Mouse (Mus musculus) E14TG2a.4 (cell line): ENCODE measurements at regions not wholly inside any gene's neighbourhood (a gene's known extent, or its start where the extent isn't known, plus 50 kb on each side); places are given as distances from the start of the nearest gene placed in this dataset.

Source experiments
- H3K27me3 ChIP-seq: 2 replicates; pipeline ENCODE4 v1.6.1; 2014; ENCODE audit warnings: low read length, control low read depth; ENCODE audit not compliant: insufficient read depth
- H3K36me3 ChIP-seq: 2 replicates; pipeline ENCODE4 v1.6.1; 2014; ENCODE audit warnings: low read length, control low read depth; ENCODE audit not compliant: insufficient read depth
- H3K4me1 ChIP-seq: replicated peaks from 2 replicates; pipeline ENCODE4 v1.6.1; 2014; ENCODE audit warnings: low read depth, low read length, control low read depth
- H3K4me3 ChIP-seq: replicated peaks from 2 replicates; pipeline ENCODE4 v1.5.1; 2014; ENCODE audit warnings: mild to moderate bottlenecking, low read length
- H3K9me3 ChIP-seq: 2 replicates; pipeline ENCODE4 v1.6.1; 2014; ENCODE audit warnings: low read length, control low read depth
- CTCF ChIP-seq: conservative IDR thresholded peaks from 2 replicates; pipeline ENCODE4 v1.5.1; 2014; ENCODE audit warnings: low read length
- NANOG ChIP-seq: IDR thresholded peaks from 2 replicates; pipeline ENCODE4 v1.6.1; 2014; ENCODE audit warnings: borderline replicate concordance, low read length, mixed read lengths
- POU5F1 ChIP-seq: IDR thresholded peaks from 2 replicates; pipeline ENCODE4 v1.6.1; 2014; ENCODE audit warnings: low read length, borderline replicate concordance

DNA sequence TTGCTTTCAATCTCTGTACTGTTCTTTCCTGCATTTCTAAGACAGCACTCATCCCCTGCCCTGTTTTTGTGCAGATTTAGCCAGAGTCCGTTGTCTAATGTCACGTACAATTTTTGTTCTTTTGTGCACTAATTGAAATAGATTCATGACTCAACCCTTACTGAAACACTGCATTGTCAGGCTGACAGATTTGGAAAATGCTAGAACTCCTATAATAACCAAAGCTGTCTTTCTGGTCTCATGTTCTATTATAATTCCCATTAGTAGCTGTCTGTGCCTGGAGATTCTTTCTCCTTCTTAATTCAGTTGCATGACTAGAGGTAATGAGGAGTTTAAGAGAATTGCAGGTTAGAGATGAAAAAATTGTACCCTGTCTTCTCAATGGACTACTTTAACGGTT is 158.6 kb downstream of the Edn1 start:
- Histone ChIP-seq H3K36me3 (no peaks in the 10 kb centered on the region), H3K9me3 (no peaks in the 10 kb centered on the region), H3K27me3 (no peaks in the 10 kb centered on the region), H3K4me3 (no peak overlapping the region), H3K4me1 (no peaks in the 10 kb centered on the region)
- no peak for TF ChIP-seq NANOG
- TF ChIP-seq CTCF = no peak
- no peak for TF ChIP-seq POU5F1

DNA sequence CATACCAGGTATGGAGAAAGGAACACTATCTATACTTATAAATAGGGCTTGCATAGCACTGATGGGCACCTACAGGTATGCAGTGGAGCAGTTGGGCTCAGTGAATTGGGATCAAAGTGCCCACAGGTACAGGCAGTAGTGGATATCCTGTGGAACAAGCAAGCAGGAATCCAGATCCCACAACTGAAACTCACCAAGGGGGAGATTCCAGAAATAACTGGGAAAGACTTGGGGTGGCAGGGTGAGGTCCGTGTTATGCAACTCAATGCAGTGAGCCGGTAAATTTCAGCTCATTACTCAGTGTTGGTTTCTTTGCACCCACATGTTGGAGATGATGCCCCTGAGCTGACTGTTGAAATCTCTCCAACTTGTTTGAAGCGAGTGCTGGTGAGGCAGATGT is 177.5 kb downstream of the Edn1 start:
- TF ChIP-seq NANOG = no peak
- H3K9me3 ChIP-seq = 0 out of 2 replicates have a peak, but pooled peaks cover 4% of the 10 kb centered on the region
- no peaks in the 10 kb centered on the region for H3K36me3 ChIP-seq
- no peaks in the 10 kb centered on the region for H3K4me1 ChIP-seq
- 0 out of 2 replicates have a peak, but pooled peaks cover 4% of the 10 kb centered on the region for H3K27me3 ChIP-seq
- H3K4me3 ChIP-seq = no peak overlapping the region

DNA sequence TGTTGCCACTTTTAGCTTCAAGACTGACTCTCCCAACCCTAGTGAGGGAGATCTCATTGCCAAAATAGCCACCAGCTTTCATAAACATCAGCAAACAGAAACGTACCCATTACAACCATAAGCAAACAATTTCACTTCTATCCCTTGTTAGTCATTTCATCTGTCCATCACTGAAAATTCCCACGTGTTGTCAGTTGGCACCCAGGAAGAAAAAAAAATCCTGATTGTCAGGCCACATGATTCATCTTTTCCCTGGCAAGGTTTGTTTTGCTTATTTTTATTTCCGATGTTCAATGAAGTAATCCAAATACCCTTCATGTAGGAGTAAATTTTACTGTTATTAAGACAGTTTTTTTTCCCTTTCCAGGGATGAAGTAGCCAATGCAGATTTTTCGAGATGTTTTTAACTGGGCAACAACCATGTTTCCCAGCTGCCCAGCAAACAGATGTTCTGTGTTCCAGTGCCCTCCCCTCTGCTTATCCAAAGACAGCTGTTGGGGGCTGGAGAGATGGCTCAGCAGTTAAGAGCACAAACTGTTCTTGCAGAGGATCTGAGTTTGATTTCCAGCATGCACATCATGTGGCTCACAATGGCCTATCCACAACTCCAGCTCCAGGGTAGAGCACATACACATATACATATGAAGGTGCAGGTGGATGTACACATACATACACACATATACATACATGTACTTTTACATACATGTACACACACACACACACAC is 189.3 kb upstream of the Phactr1 start:
- H3K36me3 ChIP-seq = no peaks in the 10 kb centered on the region
- no peaks in the 10 kb centered on the region for H3K9me3 ChIP-seq
- no peaks in the 10 kb centered on the region for H3K4me1 ChIP-seq
- H3K4me3 ChIP-seq = no peak overlapping the region
- no peaks in the 10 kb centered on the region; the same call in 1 of the 2 replicates for H3K27me3 ChIP-seq
- no peak for TF ChIP-seq POU5F1
- no peak for TF ChIP-seq CTCF
- TF ChIP-seq NANOG = no peak

DNA sequence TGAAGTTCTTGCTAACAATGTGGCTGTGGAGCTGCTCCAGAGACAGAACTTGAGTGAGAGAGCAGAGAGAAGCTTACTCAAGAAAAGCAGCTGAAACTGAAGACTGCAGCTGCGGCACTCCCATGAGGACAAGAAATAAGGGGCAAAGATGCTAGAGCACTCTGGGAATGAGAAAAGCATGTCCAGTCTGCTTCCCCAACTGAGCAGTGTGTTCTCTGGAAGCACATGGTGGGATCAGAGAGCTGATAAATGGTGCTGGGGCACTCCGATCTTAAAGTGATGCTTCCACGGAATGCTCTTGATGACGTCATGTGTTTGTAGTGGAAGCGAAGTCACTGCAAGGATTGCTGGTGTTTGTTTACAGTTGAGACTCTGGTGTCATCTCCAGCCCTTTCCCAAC is 186.1 kb upstream of the Phactr1 start:
- no peaks in the 10 kb centered on the region for H3K4me1 ChIP-seq
- TF ChIP-seq POU5F1 (no peak), NANOG (no peak), CTCF (no peak)
- H3K9me3 ChIP-seq = no peaks in the 10 kb centered on the region
- no peaks in the 10 kb centered on the region; the same call in 1 of the 2 replicates for H3K27me3 ChIP-seq
- H3K36me3 ChIP-seq = no peaks in the 10 kb centered on the region
- no peak overlapping the region for H3K4me3 ChIP-seq

DNA sequence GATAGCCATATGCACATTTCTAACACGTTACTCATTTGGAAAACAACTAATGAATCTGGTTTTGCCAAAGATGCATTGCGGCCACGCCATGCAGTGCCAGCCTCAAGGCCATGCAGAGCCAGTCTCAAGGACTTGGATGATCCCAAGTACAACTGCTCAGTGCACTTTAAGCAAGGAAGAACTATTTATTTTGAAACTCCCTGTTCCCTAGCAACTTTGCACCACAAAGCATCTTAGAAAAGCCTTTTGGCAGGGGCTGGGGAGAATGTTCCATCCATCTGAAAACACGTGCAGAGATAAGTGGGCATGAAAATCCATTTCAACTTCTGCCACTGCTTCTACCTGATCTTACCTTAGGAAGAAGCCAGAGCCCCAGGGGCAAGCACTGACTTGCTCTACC is 182.1 kb upstream of the Phactr1 start:
- Histone ChIP-seq H3K27me3 (no peaks in the 10 kb centered on the region; the same call in 1 of the 2 replicates), H3K4me3 (no peak overlapping the region), H3K4me1 (no peaks in the 10 kb centered on the region), H3K36me3 (no peaks in the 10 kb centered on the region), H3K9me3 (no peaks in the 10 kb centered on the region)
- no peak for TF ChIP-seq CTCF
- no peak for TF ChIP-seq NANOG
- no peak for TF ChIP-seq POU5F1

DNA sequence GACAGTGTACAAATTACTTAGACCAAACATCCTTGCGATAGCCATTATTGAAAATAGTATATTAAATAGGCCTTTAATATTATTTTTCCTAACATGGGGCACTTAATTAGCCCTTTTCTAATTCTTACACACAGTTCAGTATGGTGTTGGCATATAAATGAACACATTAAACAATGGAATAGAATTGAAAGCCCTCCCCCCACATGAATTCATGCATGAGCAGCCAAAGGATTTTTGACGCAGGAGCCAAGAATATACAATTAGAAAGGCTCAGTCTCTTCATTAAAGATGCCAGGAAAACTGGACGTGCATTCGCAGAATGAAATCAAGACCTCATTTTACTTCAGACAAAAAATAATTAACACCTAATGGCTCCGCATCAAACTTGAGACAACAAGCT is 172.9 kb upstream of the Phactr1 start:
- no peaks in the 10 kb centered on the region for H3K36me3 ChIP-seq
- TF ChIP-seq CTCF (no peak), NANOG (no peak), POU5F1 (no peak)
- no peaks in the 10 kb centered on the region for H3K4me1 ChIP-seq
- H3K27me3 ChIP-seq = no peaks in the 10 kb centered on the region
- no peaks in the 10 kb centered on the region for H3K9me3 ChIP-seq
- H3K4me3 ChIP-seq = no peak overlapping the region

DNA sequence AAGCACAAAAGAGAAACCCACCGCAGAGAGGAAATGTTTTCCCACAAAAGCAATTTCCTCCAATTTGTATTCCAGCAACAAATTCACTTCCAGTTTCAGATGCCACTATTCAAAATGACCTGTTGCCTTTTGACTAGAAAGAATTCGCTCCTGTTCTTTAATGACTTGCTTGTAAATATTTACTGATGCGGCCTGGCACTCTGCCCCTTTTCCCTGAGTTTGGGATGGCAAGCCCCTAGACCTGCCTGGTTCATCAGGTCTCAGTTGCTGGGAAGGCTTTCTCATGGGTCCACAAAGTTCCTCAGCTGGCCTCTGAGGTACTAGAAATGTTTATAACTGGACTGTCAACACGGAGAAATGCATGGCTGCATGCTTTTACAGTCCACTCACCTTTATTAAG is 161.7 kb upstream of the Phactr1 start:
- Histone ChIP-seq H3K27me3 (peaks cover 3% of the 10 kb centered on the region; the same call in 1 of the 2 replicates), H3K4me3 (no peak overlapping the region), H3K36me3 (no peaks in the 10 kb centered on the region), H3K4me1 (no peaks in the 10 kb centered on the region), H3K9me3 (no peaks in the 10 kb centered on the region)
- no peak for TF ChIP-seq POU5F1
- no peak for TF ChIP-seq NANOG
- TF ChIP-seq CTCF = no peak

DNA sequence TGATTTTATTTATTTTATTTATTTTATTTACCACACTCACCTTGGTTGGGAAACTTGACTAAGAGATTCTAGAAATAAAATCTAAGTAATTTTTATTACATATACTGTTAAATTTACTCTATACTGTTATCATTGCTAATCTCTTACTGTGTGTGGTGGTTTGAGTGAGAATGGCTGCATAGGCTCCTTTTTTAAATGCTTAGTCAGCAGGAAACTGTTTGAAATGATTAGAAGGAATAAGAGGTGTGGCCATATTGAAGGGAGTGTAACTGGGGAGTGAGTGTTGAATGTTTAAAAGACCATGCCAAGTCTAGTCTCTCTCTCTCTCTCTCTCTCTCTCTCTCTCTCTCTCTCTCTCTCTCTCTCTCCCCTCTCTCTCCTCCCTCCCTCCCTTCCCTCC is 157.9 kb upstream of the Phactr1 start:
- Histone ChIP-seq H3K9me3 (no peaks in the 10 kb centered on the region), H3K36me3 (no peaks in the 10 kb centered on the region), H3K27me3 (no peaks in the 10 kb centered on the region), H3K4me3 (no peak overlapping the region), H3K4me1 (no peaks in the 10 kb centered on the region; the same call in 1 of the 2 replicates)
- no peak for TF ChIP-seq NANOG
- TF ChIP-seq POU5F1 = no peak
- TF ChIP-seq CTCF = no peak

DNA sequence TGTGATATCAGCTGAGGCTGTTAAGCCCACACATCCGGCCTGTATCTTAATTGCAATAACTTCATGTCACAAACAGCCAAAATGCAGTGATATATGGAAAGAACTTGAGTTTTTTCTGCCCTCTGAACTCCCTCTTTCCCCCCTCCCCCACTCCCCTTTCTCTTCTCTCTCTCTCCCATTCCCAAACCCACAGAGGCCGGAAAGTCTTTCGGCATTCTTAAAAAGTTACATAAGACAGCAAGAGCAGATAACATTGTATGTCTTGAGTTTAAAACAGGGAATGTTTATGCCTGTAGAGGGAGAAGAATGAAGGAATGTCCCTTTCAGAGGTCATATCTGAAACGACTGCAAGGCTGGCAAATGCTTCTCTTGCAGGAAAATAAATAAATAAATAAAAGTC is 154.3 kb upstream of the Phactr1 start:
- H3K4me3 ChIP-seq = no peak overlapping the region
- H3K27me3 ChIP-seq = no peaks in the 10 kb centered on the region
- no peaks in the 10 kb centered on the region for H3K36me3 ChIP-seq
- TF ChIP-seq POU5F1 = no peak
- TF ChIP-seq CTCF = no peak
- TF ChIP-seq NANOG = no peak
- no peaks in the 10 kb centered on the region for H3K9me3 ChIP-seq
- H3K4me1 ChIP-seq = no peaks in the 10 kb centered on the region; the same call in none of the 2 replicates
